11 mouse cellular contexts compared by ENCODE assay signal in genomic region chr4:128645896-128646295, GRCm38 (mm10).
"Had no signal": no experiment of that assay in that cellular context is flagged by ENCODE, and none has a peak within 500 bp of the region (broad histone marks: within the 10 kb centered on the region; RNA-seq: fewer than 3 reads in every experiment).

No protein-coding gene starts in this region.

- DNase-seq: kidney, adult 8-10 months; kidney, postnatal 10 days; left cerebral cortex, postnatal 4 days; lung, postnatal 14 days; right cerebral cortex, postnatal 25 days; thymus, postnatal 4 days had no signal

- H3K9ac ChIP-seq: intestine, embryonic 15.5 days; liver, embryonic 15.5 days; midbrain, embryonic 13.5 days had no signal

- H3K27ac ChIP-seq: liver, embryonic 15.5 days; midbrain, embryonic 13.5 days; stomach, postnatal 0 days had no signal

- H3K27me3 ChIP-seq: intestine, embryonic 15.5 days; liver, embryonic 15.5 days; midbrain, embryonic 13.5 days had no signal

- H3K4me3 ChIP-seq: intestine, embryonic 15.5 days; liver, embryonic 15.5 days; midbrain, embryonic 13.5 days had no signal

- H3K36me3 ChIP-seq: intestine, embryonic 15.5 days; liver, embryonic 15.5 days; midbrain, embryonic 13.5 days had no signal

- H3K4me2 ChIP-seq: intestine, embryonic 15.5 days; liver, embryonic 11.5 days; liver, embryonic 15.5 days; midbrain, embryonic 13.5 days had no signal

- ATAC-seq: intestine, embryonic 15.5 days; midbrain, embryonic 13.5 days had no signal

- H3K9me3 ChIP-seq: intestine, embryonic 15.5 days; liver, embryonic 15.5 days; midbrain, embryonic 13.5 days had no signal
